Mouse (Mus musculus) hindbrain, embryonic 13.5 days (tissue): ENCODE results near the gene Timm50. TPM values are rescaled to one million over a fixed set of nuclear protein-coding genes. Genes with fewer than 3 reads are reported as not detected.
A peak's percentile ranks its signal among the peaks of the same experiment; 100 is the strongest.

Experiments used
- ATAC-seq: fragments of 200-750 bp; cut with Nextera tagmentation; 2 replicates; pipeline ENCODE4 v1.8.0; 2017; ENCODE audit warnings: moderate TSS enrichment; ENCODE audit not compliant: low FRiP score
- H3K27ac ChIP-seq: fragments of 300-500 bp; sonication (generic); 2 replicates; pipeline ENCODE4 v1.5.1; 2015; ENCODE audit warnings: inconsistent platforms, mild to moderate bottlenecking, moderate library complexity
- H3K27me3 ChIP-seq: fragments of 300-500 bp; sonication (generic); 2 replicates; pipeline ENCODE4 v1.6.1; 2015; ENCODE audit warnings: mild to moderate bottlenecking, inconsistent platforms
- H3K36me3 ChIP-seq: fragments of 300-500 bp; sonication (generic); 2 replicates; pipeline ENCODE4 v1.6.1; 2015; ENCODE audit warnings: mild to moderate bottlenecking, inconsistent platforms
- H3K4me1 ChIP-seq: fragments of 300-500 bp; sonication (generic); replicated peaks from 2 replicates; pipeline ENCODE4 v1.6.1; 2015; ENCODE audit warnings: inconsistent platforms
- H3K4me2 ChIP-seq: fragments of 300-500 bp; sonication (generic); 2 replicates; pipeline ENCODE4 v1.6.1; 2015; ENCODE audit warnings: inconsistent platforms, mild to moderate bottlenecking, moderate library complexity
- H3K4me3 ChIP-seq: fragments of 300-500 bp; sonication (generic); 2 replicates; pipeline ENCODE4 v1.5.1; 2015; ENCODE audit warnings: mild to moderate bottlenecking, inconsistent platforms
- H3K9ac ChIP-seq: fragments of 300-500 bp; sonication (generic); 2 replicates; pipeline ENCODE4 v1.6.1; 2015; ENCODE audit warnings: mild to moderate bottlenecking, inconsistent platforms
- H3K9me3 ChIP-seq: fragments of 300-500 bp; sonication (generic); 2 replicates; pipeline ENCODE4 v1.6.1; 2016; ENCODE audit warnings: inconsistent platforms
- WGBS: fragments of 180-500 bp; shearing (Covaris S2); methylation state at CpG from one replicate; pipeline ENCODE4 v1.1.7; 2015; 5-methylcytosine and 5-hydroxymethylcytosine counted together
- polyA plus RNA-seq: library from polyadenylated mRNA; unstranded; fragments of >200 nt; fragmentation: Nextera tagmentation; extraction: Ambion mirVana; gene quantifications from 2 replicates; pipeline ENCODE4 v1.2.1, GENCODE M21; 2015

Gene Timm50
- 134 and 136 TPM in 2 replicates for polyA plus RNA-seq

GRCm38 (mm10) chr7:28311926-28312543, at the start of gene Timm50:
Gene Timm50, minus strand, starts transcription at chr7:28312072.
- H3K36me3 ChIP-seq = peaks cover 63% of the 10 kb centered on the region
- H3K4me3 ChIP-seq = peak within 1 kb of the TSS; percentile 86
- H3K9ac ChIP-seq = peak within 1 kb of the TSS; percentile 93

DNA sequence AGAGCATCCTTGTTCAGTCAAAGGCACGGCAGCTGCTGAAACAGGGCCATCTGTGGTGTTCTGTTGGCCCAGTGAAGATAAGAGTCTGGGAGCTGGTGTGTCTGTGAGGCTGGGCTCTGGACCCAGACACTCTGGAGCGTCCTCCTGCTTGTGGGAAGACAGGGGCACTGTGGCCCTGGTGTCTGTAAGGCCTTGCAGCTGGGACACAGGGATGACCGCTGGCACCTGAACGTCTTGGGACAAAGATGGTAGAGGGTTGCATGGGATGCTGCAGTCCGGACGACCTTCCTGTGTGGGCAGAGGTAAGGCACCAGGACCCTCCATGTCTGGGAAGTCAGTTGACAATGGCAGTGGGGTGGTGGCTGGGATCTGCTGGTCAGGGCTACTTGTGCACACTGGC, 48.4 kb upstream of the Timm50 start:
- peaks cover 16% of the 10 kb centered on the region for H3K4me1 ChIP-seq
- no peak overlapping the region for H3K4me2 ChIP-seq
- WGBS = 97% methylated on average over 6 of the region's 6 CpGs
- no peaks in the 10 kb centered on the region for H3K27me3 ChIP-seq
- H3K9me3 ChIP-seq = no peaks in the 10 kb centered on the region
- no peak for ATAC-seq
- no peak overlapping the region for H3K4me3 ChIP-seq
- no peak overlapping the region for H3K27ac ChIP-seq
- H3K36me3 ChIP-seq = peaks cover 64% of the 10 kb centered on the region
- no peak overlapping the region for H3K9ac ChIP-seq

More at GRCm38 (mm10) chr7:28311926-28312543, at the start of gene Timm50:
- Histone ChIP-seq H3K9me3 (no peaks in the 10 kb centered on the region), H3K4me2 (peak within 1 kb of the TSS; percentile 89), H3K4me1 (peaks cover 19% of the 10 kb centered on the region), H3K27ac (peak within 1 kb of the TSS; percentile 45), H3K27me3 (no peaks in the 10 kb centered on the region)
- peak; percentile 96 for ATAC-seq
- WGBS = under 1% methylated on average over 44 of the region's 45 CpGs

- Histone ChIP-seq H3K4me2 (no peak overlapping the region), H3K4me3 (no peak overlapping the region), H3K27ac (no peak overlapping the region), H3K27me3 (no peaks in the 10 kb centered on the region), H3K9ac (no peak overlapping the region; the same call in 1 of the 2 replicates), H3K9me3 (no peaks in the 10 kb centered on the region), H3K36me3 (peaks cover 64% of the 10 kb centered on the region), H3K4me1 (peaks cover 16% of the 10 kb centered on the region)
- 93% methylated on average over 10 of the region's 10 CpGs for WGBS
- no peak for ATAC-seq
Measured at GRCm38 (mm10) chr7:28359854-28360253, 48.0 kb upstream of the Timm50 start.

- peaks cover 16% of the 10 kb centered on the region for H3K4me1 ChIP-seq
- no peak for ATAC-seq
- 78% methylated on average over 7 of the region's 7 CpGs for WGBS
- no peak overlapping the region for H3K4me3 ChIP-seq
- no peak overlapping the region for H3K9ac ChIP-seq
- H3K9me3 ChIP-seq = no peaks in the 10 kb centered on the region
- peak overlapping the region; percentile 49 for H3K27ac ChIP-seq
- H3K27me3 ChIP-seq = no peaks in the 10 kb centered on the region
- peaks cover 63% of the 10 kb centered on the region for H3K36me3 ChIP-seq
- no peak overlapping the region for H3K4me2 ChIP-seq
Measured at GRCm38 (mm10) chr7:28358431-28358830, 46.6 kb upstream of the Timm50 start.

DNA sequence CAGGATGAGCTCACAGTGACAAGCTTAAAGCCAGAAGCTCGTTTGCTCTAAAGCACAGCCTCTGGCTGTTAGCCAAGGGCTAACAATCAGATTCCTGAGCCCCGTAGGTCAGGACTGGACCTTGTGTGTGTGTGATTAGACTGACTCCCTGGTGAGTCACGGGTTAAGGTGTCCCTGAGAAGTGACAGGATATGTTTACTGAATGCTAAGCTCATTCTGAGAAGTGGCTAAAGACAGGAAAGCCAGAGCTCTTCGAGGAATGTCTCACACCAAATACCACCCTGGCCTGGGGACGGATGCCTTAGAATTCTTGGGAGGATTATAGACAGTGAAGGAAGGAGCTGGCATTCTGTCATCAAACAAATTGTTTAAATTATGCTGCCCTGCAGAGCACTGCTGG, 46.1 kb upstream of the Timm50 start:
- Histone ChIP-seq H3K9ac (no peak overlapping the region), H3K4me2 (no peak overlapping the region), H3K4me1 (peaks cover 16% of the 10 kb centered on the region), H3K27ac (peak overlapping the region; percentile 49; the same call in 1 of the 2 replicates), H3K4me3 (no peak overlapping the region), H3K36me3 (peaks cover 66% of the 10 kb centered on the region), H3K27me3 (no peaks in the 10 kb centered on the region), H3K9me3 (no peaks in the 10 kb centered on the region)
- no peak for ATAC-seq
- WGBS = 17% methylated on average over 5 of the region's 5 CpGs

DNA sequence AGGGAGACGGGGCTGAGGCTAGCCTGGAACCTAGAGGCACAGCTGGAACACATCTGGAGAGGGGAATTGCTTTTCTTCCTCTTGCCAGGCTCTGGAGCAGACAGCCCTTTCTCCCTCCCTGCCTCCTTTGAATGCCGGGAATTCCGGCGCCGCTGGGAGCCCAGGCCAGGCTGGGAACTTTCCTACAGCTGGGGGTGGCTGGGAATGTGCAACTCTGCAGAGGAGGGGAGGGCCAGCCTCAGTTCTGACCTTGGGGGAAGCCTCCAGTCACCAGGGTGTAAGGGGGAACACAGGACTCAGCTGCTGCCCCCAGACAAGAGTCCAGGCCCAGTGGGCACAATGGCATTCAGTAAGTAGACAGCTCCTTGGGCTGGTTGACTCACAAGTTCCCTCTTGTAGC, 45.1 kb upstream of the Timm50 start:
- no peaks in the 10 kb centered on the region for H3K9me3 ChIP-seq
- H3K4me1 ChIP-seq = peaks cover 19% of the 10 kb centered on the region
- H3K4me2 ChIP-seq = no peak overlapping the region
- H3K9ac ChIP-seq = peak overlapping the region; percentile 35; the same call in 1 of the 2 replicates
- 0% methylated on average over 5 of the region's 5 CpGs for WGBS
- H3K27me3 ChIP-seq = no peaks in the 10 kb centered on the region
- no peak for ATAC-seq
- peak overlapping the region; percentile 73; the same call in 1 of the 2 replicates for H3K27ac ChIP-seq
- peaks cover 64% of the 10 kb centered on the region for H3K36me3 ChIP-seq
- H3K4me3 ChIP-seq = no peak overlapping the region

GRCm38 (mm10) chr7:28355221-28355620, 43.3 kb upstream of the Timm50 start:
- Histone ChIP-seq H3K4me1 (peaks cover 28% of the 10 kb centered on the region), H3K9me3 (no peaks in the 10 kb centered on the region), H3K36me3 (peaks cover 49% of the 10 kb centered on the region), H3K9ac (no peak overlapping the region), H3K4me3 (no peak overlapping the region), H3K27ac (no peak overlapping the region), H3K4me2 (no peak overlapping the region), H3K27me3 (no peaks in the 10 kb centered on the region)
- 88% methylated on average over 3 of the region's 3 CpGs for WGBS
- ATAC-seq = no peak

DNA sequence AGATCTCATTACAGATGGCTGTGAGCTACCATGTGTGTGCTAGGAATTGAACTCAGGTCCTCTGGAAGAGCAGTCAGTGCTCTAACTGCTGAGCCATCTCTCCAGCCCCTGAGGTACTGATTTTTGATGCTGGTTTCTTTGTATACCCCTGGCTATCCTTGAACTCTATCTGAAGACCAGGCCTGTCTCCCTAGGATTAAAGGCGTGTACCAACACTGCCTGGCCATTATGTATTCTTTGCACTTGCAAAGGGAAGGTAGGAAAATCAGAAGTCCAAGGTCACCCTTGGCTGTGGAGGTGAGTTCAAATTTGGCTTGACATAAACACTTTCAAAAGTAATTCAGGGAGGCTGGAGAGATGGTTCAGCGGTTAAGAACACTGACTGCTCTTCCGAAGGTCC, 42.7 kb upstream of the Timm50 start:
- Histone ChIP-seq H3K4me2 (no peak overlapping the region), H3K27ac (no peak overlapping the region), H3K9me3 (no peaks in the 10 kb centered on the region), H3K9ac (no peak overlapping the region), H3K36me3 (peaks cover 43% of the 10 kb centered on the region), H3K4me3 (no peak overlapping the region), H3K4me1 (peaks cover 34% of the 10 kb centered on the region), H3K27me3 (no peaks in the 10 kb centered on the region)
- WGBS = 94% methylated on average over 3 of the region's 3 CpGs
- no peak for ATAC-seq

GRCm38 (mm10) chr7:28354113-28354581, 42.3 kb upstream of the Timm50 start:
- H3K27me3 ChIP-seq = no peaks in the 10 kb centered on the region
- H3K36me3 ChIP-seq = peaks cover 38% of the 10 kb centered on the region
- H3K4me1 ChIP-seq = peaks cover 37% of the 10 kb centered on the region
- no peak for ATAC-seq
- H3K9ac ChIP-seq = no peak overlapping the region
- H3K4me3 ChIP-seq = no peak overlapping the region
- H3K4me2 ChIP-seq = no peak overlapping the region
- no peak overlapping the region for H3K27ac ChIP-seq
- WGBS = 91% methylated on average over 3 of the region's 3 CpGs
- no peaks in the 10 kb centered on the region for H3K9me3 ChIP-seq

DNA sequence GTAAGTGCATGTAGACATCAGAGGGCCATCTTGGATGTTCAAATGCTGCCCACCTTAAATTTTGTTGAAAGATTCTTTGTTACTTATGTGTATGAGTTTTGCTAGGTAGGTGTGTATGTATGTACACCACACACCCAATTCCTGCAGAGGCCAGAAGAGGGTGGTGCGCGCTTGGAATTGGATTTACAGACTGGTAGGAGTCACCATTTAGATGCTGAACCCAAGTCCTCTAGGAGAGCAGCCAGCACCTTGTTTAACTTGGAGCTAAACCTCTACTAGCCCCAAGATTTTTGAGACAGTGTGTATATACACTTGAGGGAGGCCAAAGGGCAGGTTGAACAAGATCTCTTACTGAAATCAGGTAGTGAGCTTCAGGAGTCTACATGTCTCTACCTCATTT, 41.4 kb upstream of the Timm50 start:
- no peak overlapping the region for H3K27ac ChIP-seq
- ATAC-seq = no peak
- H3K9ac ChIP-seq = no peak overlapping the region
- no peak overlapping the region for H3K4me3 ChIP-seq
- peaks cover 33% of the 10 kb centered on the region for H3K4me1 ChIP-seq
- H3K9me3 ChIP-seq = no peaks in the 10 kb centered on the region
- no peaks in the 10 kb centered on the region for H3K27me3 ChIP-seq
- H3K36me3 ChIP-seq = peaks cover 34% of the 10 kb centered on the region
- no peak overlapping the region for H3K4me2 ChIP-seq
- 97% methylated on average over 2 of the region's 2 CpGs for WGBS

GRCm38 (mm10) chr7:28351676-28352191, 39.9 kb upstream of the Timm50 start:
- H3K36me3 ChIP-seq = peaks cover 34% of the 10 kb centered on the region
- H3K27ac ChIP-seq = no peak overlapping the region
- H3K4me2 ChIP-seq = peak overlapping the region; percentile 95
- H3K27me3 ChIP-seq = no peaks in the 10 kb centered on the region
- WGBS = 51% methylated on average over 4 of the region's 4 CpGs
- no peaks in the 10 kb centered on the region for H3K9me3 ChIP-seq
- peak overlapping the region; percentile 97 for H3K9ac ChIP-seq
- peaks cover 21% of the 10 kb centered on the region for H3K4me1 ChIP-seq
- ATAC-seq = no peak
- H3K4me3 ChIP-seq = peak overlapping the region; percentile 84

DNA sequence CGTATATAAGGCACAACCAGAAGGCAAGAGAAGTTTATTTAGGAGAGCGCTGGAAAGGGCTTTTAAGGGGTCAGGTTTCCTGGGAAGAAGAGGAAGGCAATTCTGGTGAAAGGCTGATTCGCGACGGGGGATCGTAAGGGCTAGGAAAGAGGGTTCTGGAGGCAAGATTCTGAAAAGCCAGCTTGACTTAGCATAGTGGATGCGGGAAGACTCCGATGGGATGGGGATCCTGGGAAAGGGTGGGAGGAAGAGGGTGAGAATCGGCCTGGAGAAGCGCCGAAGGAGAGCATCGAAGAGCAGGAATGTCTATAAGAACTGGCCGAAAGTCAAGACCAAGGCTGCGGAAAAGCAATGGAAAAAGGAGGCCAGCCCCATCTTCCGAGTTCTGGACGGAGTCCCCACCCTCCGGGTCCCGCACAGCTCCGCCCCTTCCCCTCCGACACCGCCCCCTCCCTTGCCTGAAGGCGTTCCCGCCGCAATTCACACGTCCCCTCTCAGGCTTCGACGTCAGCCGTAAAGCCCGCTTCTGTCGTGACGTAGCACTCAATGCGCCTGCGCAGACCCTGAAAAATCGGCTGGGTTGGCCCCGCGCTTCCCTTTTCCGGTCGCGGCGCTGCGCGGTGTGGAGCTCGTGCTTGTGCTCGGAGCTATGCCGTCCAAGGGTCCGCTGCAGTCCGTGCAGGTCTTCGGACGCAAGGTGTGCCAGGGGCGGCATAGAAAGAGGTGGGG, 38.4 kb upstream of the Timm50 start, which contains the start of gene Rps16:
TSS of gene Rps16 (plus strand) at position 498 of the 729 bp plus-strand sequence.
- peak; percentile 96 for ATAC-seq
- H3K27ac ChIP-seq = peak within 1 kb of the TSS; percentile 86
- no peaks in the 10 kb centered on the region for H3K9me3 ChIP-seq
- H3K4me3 ChIP-seq = peak within 1 kb of the TSS; percentile 84
- H3K4me1 ChIP-seq = peaks cover 21% of the 10 kb centered on the region
- H3K4me2 ChIP-seq = peak within 1 kb of the TSS; percentile 95
- under 1% methylated on average over 50 of the region's 50 CpGs for WGBS
- H3K9ac ChIP-seq = peak within 1 kb of the TSS; percentile 97
- no peaks in the 10 kb centered on the region for H3K27me3 ChIP-seq
- H3K36me3 ChIP-seq = peaks cover 33% of the 10 kb centered on the region
